Mouse (Mus musculus) adrenal gland, postnatal 14 days (tissue): ENCODE measurements around the gene Defb45. TPM values are rescaled to one million over a fixed set of nuclear protein-coding genes. Genes with fewer than 3 reads are reported as not detected.

Source experiments
- DNase-seq: peaks from one replicate; pipeline ENCODE4 v3.0.0; 2021; ENCODE audit warnings: mixed read lengths
- long read RNA-seq, 2 experiments: library from polyadenylated mRNA; stranded (forward); transcript quantifications; one replicate each; pipeline ENCODE4 v2.0.0; 2021
- total RNA-seq: library from RNA; stranded (reverse); gene quantifications from 2 replicates; pipeline ENCODE4 v1.2.3, GENCODE M21; 2021

Gene Defb45
- not detected in 2 replicates for total RNA-seq
- long read RNA-seq, experiment 1 = 0 reads
- long read RNA-seq, experiment 2 = 0 reads

DNA sequence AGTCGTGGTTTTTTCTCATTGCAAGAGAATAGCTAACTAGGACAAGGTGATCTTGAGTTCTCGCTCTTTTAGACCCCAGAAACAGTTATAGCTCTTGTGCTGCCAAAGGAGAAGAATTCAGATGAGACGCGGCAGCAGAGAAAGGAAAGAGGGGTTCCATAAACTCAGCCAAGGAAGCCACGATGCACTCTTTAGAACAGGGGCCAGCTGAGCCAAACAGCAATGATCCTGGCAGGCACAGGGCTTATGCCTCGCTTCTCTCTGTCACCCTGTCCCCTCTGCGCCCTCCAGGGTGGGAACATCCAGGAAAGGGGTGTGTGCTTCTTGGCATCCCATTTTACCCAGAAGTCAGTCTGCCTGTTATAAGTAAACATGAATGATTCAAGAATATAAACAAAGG, at the start of gene Defb45:
Defb45 (minus strand) TSS at position 101 of the 400 bp plus-strand sequence.
- no peak for DNase-seq

DNA sequence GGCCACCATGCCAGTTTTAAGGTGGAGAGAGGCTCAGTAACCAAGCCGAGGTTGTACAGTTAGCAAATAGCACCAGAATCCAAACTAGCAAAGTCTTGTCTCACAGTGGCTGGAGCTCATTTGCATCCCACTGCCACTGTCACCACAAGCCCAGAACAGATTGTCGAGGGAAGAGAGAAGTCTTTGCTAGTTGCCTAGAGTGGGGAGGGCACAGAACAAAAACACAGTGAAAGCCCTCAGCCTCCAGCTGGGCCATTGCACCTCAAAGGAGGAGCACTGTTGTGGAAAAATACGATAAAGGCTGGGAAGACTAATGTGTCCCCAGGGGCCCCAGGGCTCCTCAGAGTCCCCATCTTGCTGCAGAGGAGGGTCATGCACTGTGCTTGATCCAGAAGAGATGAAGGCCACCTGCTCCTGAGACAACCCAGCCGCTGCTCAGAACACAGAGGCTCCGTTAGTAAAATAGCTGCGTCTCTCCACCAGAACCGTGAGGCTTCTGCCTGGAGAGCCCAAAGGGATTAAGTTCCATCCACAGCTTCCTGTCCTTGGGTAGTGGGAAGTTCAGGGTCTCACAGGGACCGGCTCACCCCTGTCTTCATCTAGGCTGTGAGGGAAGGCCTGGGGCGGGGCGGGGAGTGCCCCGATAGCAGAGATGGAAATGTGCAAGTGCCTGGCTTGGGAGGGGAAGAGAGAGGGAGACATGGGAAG, 40.4 kb upstream of the Defb45 start:
- DNase-seq = peak; percentile 18

DNA sequence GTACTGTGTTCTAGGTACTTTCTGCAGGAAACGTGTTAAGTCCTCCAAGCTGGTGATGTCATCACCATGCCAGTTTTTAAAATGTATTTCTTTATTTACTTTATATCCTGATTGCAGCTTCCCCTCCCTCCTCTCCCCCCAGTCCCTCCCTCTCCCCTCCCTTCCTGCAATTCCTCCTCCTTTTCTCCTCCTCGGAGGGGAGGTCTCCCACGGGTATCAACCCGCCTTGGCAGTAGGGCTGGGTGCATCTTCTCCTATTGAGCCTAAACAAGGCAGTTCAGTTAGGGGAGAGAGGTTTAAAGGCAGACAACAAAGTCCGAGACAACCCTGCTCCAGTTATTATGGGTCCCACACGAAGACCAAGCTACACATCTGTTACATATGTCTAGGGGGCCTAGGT, 39.7 kb upstream of the Defb45 start:
- DNase-seq = no peak

DNA sequence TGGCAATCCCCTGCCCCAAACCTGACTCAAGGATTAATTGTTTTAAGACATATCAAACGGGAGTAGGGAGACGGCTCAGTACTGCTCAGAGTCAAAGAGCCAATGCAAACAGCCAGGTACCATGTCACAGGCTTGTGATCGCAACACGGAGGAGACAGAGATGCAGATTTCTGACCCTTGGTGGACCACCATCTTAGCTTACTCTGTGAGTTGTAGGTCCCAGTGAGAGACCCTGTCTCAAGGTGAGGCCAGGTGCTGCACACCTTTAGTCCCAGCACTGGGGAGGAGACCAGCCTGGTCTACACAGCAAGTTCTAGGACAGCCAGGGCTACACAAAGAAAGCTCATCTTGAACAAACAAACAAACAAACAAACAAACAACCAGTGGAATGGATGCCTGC, 38.2 kb upstream of the Defb45 start:
- DNase-seq = no peak

DNA sequence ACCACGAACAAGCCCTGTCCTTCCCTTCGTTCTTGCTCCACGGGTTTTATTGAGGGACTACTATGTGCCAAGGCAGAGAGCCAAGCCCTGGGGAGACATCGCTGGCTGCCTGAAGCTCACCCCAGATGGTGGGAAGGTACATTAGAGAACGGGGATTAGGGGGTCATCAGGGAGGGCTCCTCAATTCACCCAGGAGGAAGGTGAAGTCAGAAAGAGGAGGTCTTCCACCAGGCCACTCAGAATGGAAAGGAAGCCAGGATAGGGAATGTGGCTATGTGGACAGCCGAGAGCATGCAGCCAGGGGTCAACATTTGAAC, 37.8 kb upstream of the Defb45 start:
- no peak for DNase-seq

DNA sequence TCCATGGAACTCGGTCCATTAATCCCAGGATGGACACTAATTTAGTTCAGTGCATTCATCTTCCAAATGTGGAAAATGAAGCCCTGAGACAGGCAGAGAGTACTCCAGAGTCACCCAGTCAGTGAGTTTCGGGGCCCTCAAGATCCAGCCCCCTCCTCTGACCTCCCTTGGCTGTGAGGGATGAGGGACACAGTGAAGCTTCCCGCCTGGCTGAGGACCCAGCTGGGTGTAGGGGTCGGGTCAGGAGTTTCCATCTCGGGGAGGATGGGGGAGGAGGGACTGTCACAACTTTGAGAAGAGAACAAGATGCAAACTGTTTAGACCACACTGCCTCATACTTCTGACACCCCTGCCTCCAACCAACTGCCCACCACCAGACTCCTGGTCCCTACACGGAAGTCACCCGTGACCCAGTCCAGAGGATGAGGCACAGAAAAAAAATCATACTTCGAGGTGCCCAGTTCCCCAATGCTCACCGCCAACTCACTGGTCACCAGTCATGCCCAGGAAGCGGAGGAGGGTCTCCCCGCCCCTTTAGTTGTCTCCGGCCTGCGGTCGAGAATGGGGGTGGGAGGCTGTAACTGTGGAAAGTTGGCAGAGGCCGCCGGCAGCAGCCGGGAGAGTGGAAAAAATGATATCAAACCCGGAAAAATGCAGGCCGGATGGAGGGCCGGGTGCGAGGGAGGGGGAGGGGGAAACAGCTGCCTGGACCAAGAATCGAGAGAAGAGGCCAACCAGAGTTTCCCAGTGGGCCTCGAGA, 37.2 kb upstream of the Defb45 start:
- DNase-seq = peak; percentile 67

DNA sequence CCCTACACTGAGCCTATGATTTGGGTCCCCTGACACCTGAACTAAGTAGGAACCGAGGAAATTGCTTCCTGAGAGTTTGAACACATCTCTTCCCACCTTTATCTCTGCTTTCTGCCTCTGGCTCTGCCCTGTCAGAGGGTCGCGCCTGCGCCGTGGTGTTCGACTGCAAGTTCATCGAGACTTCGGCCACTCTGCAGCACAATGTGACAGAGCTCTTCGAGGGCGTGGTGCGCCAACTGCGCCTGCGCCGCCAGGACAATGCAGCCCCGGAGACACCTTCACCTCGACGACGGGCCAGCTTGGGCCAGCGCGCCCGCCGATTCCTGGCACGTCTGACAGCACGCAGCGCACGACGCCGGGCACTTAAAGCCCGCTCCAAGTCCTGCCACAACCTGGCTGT, 35.1 kb upstream of the Defb45 start:
- DNase-seq = no peak

DNA sequence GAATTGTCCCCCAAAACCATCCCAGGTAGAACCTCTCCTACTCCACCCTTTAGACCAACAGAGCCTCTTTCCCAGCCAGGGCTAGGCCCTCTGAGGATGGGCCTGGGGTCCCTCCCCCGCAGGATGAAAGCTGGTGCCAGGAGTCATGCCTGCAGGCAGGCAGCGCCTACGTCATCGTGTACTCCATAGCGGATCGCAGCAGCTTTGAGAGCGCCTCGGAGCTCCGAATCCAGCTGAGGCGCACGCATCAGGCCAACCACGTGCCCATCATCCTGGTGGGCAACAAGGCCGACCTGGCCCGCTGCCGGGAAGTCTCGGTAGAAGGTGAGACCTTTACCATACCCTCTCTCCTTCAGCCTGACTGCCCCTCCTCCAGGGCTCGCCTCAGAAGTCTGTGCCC, 34.1 kb upstream of the Defb45 start:
- peak; percentile 26 for DNase-seq

DNA sequence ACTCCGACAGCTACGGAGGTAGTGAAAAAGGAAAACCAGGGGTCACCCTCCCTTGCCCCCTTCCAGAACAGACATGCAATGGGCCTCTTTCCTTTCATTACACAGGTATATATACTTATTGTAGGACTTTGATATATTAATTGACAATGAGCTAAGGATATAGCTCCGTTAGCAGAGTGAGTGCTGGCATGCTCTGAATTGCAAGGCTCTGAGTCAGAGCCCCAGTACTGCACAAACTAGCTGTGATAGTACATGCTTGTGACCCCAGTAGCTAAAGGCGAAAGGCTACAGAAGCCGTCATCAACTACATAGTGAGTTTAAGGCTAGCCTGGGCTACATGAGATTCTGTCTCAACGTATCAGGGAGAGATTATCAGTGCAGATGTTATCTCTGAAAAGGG, 30.7 kb upstream of the Defb45 start:
- no peak for DNase-seq

DNA sequence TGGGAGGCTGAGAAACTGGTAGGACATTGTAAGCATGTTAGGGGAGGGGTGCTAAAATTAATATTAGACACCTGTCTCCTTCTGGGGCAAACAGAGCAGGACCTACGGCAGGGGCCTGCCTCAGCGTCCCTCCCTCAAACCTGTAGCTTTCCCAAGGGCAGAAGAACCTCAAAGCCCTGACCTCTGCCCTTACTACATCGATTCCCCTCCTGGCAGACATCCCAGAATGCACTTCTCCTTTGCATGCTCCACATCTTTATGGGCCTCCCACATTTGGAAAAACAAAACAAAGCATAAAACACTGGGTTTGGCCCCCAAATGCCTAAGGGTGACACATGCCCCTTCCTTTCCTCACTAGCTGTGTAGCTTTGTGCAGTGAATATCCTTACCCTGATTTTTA, 30.0 kb upstream of the Defb45 start:
- DNase-seq = no peak

DNA sequence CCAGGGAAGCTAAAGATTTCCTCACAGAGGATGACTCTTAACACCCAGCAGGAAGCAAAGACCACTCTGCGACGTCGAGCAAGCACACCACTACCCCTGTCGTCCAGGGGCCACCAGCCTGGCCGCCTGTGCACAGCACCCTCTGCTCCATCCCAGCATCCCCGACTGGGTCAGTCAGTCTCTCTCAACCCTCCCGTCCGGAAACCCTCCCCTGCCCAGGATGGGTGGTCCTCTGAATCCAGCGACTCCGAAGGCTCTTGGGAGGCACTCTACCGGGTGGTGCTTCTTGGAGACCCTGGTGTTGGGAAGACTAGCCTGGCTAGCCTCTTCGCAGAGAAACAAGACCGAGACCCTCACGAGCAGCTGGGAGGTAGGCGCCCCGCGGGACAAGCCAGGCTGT, 28.9 kb upstream of the Defb45 start:
- no peak for DNase-seq

DNA sequence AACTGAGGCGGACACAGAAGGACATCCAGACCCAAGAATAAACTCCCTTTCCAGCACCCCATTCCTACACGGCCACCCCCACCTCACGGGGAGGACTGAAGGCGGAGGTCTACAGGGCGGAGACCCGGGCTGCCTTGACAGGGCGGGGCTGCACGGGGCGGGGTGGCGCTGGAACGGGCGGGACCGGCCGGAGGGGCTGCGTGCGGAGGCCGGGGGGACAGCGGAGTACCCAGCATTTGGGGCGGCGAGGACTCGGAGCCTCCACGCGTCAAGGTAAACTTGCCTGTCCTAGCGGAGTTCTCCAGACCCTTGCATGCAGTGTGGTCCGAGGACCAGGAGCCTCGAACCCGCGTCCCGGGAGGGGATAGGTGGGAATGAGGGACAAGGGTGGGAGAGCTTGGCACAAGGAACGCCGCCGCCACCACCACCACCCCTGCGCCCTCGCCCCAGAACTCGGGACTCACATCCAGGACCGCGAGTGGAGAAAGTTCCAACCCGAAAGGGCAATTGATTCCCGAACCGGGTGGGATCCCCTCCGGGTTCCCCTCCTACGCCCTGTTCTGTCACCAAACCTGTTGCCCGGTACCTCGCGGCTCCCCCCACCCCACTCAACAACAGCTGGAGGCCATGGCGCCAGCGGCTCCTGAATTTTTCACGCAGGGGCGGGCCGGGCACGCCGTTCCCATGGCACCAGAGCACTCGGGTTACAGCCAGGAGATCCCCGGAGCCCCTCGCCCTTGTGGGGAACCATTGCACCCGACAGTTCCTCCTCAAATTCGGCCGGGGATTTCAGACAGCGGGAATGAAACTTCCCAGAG, 27.8 kb upstream of the Defb45 start, which contains the start of gene Rem1:
Rem1 (plus strand) TSS at position 178 of the 818 bp plus-strand sequence.
- peak; percentile 52 for DNase-seq

DNA sequence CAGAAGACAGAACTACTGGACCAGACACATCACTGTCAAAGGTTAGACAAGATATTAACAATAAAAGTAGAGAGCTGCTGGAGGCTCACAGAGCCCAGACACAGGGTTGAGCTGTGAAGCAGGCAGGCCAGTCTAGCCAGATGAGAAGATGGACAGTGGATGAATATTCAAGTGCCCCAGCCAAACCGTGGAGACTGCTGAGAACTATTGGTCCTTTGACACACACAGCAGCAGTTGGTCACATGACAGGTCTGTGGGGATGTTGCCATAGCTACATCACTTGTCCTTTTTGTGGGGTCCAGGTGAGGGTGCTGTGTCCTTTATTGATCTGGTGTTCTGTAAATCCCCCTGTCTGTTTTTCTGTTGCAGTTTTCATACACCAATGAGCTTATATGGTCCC, 26.1 kb upstream of the Defb45 start:
- DNase-seq = no peak

DNA sequence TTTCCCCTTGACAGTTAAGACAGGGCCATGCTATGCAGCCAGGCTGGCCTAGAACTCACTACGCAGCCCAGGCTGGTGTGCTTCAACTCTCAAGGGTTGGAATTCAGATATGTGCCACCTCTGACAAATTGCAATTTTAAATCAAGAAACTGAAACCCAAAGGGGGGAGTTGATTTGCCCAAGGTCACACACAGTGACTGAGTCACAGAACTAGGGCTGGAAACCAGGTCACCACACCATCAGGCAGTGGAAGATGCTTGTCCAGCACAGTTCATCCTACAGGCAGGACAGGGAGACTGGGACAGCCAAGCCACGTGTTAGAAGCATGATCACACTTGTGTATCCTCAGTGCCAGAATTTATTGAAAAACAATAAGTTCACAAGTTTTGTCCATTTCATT, 25.4 kb upstream of the Defb45 start:
- no peak for DNase-seq

DNA sequence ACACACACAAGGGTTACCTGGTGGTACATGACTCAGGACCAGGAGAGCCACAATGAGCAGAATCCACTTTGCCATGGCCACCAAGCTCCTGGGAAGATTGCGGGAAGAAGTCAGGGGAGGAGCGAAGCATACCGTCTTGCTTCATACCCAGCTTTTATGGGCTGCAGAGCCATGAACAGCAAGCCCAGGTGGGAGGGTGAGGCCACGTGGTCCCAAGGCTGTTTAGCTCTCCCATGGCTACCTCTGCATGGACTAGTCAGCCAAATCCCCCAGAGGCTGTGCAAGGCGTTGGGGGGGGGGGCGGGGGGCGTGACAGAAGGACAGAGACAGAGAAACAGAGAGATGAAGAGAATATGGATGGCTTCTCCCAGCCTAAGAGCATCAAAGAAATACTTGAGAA, 23.8 kb upstream of the Defb45 start, which contains the start of gene Defb25:
Defb25 (minus strand) TSS at position 101 of the 400 bp plus-strand sequence.
- DNase-seq = no peak

DNA sequence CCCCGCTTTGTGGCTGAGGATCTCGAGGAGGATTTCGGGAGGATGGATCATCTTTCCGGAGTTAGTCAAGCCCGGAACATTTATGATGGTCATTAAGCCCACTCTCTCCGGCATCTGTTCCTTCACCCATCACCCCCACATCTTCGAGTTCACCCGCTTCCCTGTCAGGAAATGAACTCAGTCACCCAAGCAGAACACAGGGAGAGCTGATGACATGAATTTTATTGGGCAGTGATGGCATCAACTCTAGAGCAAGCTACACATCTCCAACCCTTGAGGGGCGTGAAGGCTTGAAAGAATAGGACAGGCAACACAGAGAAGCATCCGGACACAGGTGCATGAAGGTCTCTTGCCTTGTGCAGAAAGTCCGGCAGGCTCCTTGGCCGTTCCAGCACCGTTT, 23.0 kb upstream of the Defb45 start:
- no peak for DNase-seq

DNA sequence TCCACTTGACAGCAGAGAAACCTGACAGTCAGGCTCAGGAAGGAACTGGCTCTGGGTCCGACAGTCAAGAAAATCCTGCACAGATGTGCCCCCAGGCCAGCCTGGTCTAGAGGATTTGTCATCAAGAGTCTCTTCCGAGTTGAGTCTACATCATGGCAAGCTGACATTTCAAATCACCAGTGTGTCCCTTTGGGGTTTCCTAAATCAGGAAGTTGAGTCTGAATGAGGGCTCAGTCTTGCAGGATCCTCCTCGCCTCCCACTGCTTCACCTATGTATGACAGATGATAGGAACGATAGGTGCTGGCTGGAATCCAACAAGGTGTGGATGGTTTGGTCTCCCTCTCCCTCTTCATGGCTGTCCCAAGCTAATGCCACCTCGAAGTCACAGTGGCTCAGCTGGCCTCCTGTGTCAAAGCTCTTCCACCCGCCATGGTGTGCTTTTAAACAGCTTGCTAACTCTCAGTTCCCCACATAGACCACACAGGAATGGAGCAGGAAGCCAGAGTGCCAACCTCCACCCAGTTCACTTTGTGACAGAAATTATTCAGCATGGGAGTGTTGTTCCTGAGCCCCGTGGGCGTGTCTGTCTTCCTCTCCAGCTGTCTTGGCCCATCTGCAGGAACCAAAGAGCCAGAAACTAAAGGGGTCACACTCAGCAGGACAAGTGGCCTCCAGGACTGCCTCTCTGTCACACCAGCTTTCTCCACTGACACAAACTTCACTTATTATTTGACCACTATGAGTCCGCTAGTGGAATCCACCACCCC, 21.4 kb upstream of the Defb45 start:
- DNase-seq = no peak

DNA sequence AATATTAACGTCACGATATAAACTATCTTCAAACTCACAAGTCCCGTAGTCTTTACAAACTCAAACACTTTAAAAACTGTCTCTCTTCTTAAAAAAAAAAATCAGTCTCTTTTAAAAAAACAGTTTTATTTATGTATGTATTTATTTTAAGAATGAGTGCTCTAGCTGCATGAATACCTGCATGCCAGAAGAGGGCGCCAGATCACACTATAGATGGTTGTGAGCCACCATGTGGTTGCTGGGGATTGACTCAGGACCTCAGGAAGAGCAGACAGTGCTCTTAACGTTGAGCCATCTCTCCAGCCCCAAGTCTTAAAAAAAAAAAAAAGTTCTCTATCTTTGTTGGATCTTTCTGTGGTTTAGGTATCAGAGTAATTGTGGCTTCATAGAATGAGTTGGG, 18.2 kb upstream of the Defb45 start:
- DNase-seq = no peak

DNA sequence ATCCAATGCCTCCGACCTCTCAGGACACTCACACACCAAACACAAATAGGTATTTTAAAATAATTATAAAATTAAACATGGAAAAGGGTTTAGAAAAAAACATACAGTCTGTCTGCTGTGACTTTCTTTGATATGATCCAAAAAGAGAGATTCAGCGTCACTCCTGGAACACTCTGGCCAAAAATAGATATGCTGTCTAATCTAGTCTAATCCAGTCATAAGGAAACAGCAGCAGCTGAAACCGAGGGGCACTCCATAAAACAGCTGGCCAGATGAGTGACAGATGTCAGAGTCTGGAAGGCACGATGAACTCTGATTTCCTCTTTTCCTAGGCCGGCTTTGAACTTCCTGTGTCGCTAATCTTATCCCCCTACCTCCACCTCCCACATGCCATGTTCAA, 17.3 kb upstream of the Defb45 start:
- DNase-seq = no peak

DNA sequence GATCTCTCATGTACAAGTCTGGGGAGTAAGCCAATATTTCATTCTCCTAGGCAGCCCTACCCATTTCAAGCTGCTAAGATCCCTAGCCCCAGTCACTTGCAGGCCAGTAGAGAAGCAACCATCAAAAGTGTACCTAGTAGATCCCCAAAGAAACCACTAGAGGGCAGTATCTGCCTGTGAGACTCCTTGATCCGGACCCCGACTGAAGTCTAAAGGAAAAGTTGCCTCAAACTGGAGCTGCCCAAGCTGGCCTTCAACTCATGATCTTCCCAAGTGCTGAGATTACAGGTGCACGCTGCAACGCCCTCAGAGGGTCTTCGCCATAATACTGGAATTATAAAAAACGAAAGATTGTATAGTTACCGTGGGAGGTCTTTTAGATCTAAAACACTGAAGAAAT, 16.4 kb upstream of the Defb45 start:
- peak; percentile 74 for DNase-seq

DNA sequence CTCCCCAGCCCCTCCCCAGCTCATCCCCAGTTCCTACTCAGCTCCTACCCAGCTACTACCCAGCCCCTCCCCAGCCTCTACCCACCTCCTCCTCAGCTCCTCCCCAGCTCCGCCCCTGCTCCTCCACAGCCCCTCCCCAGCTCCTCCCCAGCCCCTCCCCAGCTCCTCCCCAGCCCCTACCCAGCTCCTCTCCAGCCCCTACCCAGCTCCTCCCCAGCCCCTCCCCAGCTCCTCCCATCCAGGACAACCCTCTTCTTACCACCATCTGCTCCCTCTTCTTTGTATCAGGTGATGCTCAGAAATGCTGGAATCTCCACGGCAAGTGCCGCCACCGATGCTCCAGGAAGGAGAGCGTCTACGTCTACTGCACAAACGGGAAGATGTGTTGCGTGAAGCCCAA, 13.0 kb upstream of the Defb45 start:
- no peak for DNase-seq

DNA sequence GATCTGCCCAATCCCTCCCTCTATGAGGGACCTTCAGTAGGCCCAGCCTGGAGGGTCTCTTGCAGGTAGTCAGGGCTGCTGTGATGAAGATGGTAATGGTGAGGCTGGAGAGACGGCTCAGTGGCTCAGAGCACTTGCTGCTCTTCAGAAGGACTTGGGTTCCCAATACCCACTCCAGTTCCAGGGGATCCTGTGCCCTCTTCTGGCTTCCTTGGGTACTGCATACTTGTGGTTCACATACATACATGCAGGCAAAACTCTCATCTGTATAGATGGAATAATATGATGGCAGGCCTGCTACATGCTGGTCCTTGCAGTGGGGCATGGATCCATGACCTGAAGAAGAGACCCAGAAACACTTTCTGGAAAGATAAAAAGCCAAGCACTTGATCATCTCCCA, 9.5 kb upstream of the Defb45 start:
- DNase-seq = no peak
